8 mouse cellular contexts compared by ENCODE assay signal in genomic region chr12:99011161-99011861, GRCm38 (mm10).
A peak's percentile ranks its signal among the peaks of the same experiment; 100 is the strongest.
DNase-seq lines count a peak whose midpoint lies in the region; ATAC-seq lines count a peak whose summit lies in the region.
"Had no signal": no experiment of that assay in that cellular context is flagged by ENCODE, and none has a peak within 500 bp of the region (broad histone marks: within the 10 kb centered on the region; RNA-seq: fewer than 3 reads in every experiment).

No protein-coding gene starts in this region.

- H3K36me3 ChIP-seq in lung, embryonic 15.5 days = no peaks in the 10 kb centered on the region
- no peaks in the 10 kb centered on the region for H3K36me3 ChIP-seq in embryonic facial prominence, embryonic 11.5 days (replicated peaks; ENCODE audit: control insufficient read depth, insufficient read depth, low read depth, low read length)
- no peaks in the 10 kb centered on the region for H3K36me3 ChIP-seq in limb, embryonic 10.5 days
- H3K36me3 ChIP-seq in stomach, embryonic 16.5 days (ENCODE audit: control insufficient read depth, insufficient read depth, low read length) = no peaks in the 10 kb centered on the region
- no peaks in the 10 kb centered on the region for H3K36me3 ChIP-seq in liver, embryonic 11.5 days (ENCODE audit: control insufficient read depth, insufficient read depth, low read length)
- H3K36me3 ChIP-seq: liver, embryonic 13.5 days had no signal

- H3K4me2 ChIP-seq in lung, embryonic 15.5 days = peak overlapping the region; percentile 45
- peak overlapping the region; percentile 19; the same call in 1 of the 2 replicates for H3K4me2 ChIP-seq in embryonic facial prominence, embryonic 11.5 days (ENCODE audit: low read depth, low read length)
- peak overlapping the region; percentile 23 for H3K4me2 ChIP-seq in stomach, embryonic 16.5 days (ENCODE audit: low read depth, low read length)
- no peak overlapping the region for H3K4me2 ChIP-seq in liver, embryonic 11.5 days
- H3K4me2 ChIP-seq: liver, embryonic 13.5 days had no signal

- no peaks in the 10 kb centered on the region for H3K27me3 ChIP-seq in lung, embryonic 15.5 days
- no peaks in the 10 kb centered on the region for H3K27me3 ChIP-seq in embryonic facial prominence, embryonic 11.5 days (ENCODE audit: control insufficient read depth, insufficient read depth, low read length)
- 0 out of 2 replicates have a peak, but pooled peaks cover 5% of the 10 kb centered on the region for H3K27me3 ChIP-seq in limb, embryonic 10.5 days (ENCODE audit: low read depth, poor library complexity, severe bottlenecking)
- H3K27me3 ChIP-seq in stomach, embryonic 16.5 days (ENCODE audit: control insufficient read depth, insufficient read depth, low read length) = no peaks in the 10 kb centered on the region
- no peaks in the 10 kb centered on the region for H3K27me3 ChIP-seq in liver, embryonic 11.5 days (replicated peaks; ENCODE audit: control insufficient read depth, insufficient read depth, low read length)

- no peak for DNase-seq in lung, postnatal 25 days (ENCODE audit: low spot score)
- peak; percentile 73 for DNase-seq in embryonic facial prominence, embryonic 11.5 days (ENCODE audit: low spot score)
- no peak for DNase-seq in limb, embryonic 10.5 days (ENCODE audit: low spot score)
- no peak for DNase-seq in liver, embryonic 11.5 days (ENCODE audit: low spot score)
- no peak for DNase-seq in spleen, postnatal 36 days (ENCODE audit: low spot score in 2 of 2)
- DNase-seq: liver, embryonic 13.5 days had no signal

- WGBS in lung, embryonic 15.5 days = 8% methylated on average over 22 of the region's 22 CpGs
- WGBS in embryonic facial prominence, embryonic 11.5 days = 6% methylated on average over 22 of the region's 22 CpGs
- WGBS in limb, embryonic 10.5 days = 19% methylated on average over 22 of the region's 22 CpGs
- WGBS in stomach, embryonic 16.5 days = 13% methylated on average over 22 of the region's 22 CpGs
- WGBS in liver, embryonic 11.5 days = 30% methylated on average over 22 of the region's 22 CpGs

- no peak; the same call in 1 of the 2 replicates for ATAC-seq in lung, embryonic 15.5 days (ENCODE audit: borderline replicate concordance, extremely low read depth, low FRiP score, low TSS enrichment)
- peak; percentile 90 for ATAC-seq in embryonic facial prominence, embryonic 11.5 days (replicated peaks; ENCODE audit: insufficient number of reproducible peaks, low FRiP score, low TSS enrichment, low read depth)
- no peak for ATAC-seq in stomach, embryonic 16.5 days (ENCODE audit: insufficient read depth, low FRiP score)
- ATAC-seq in liver, embryonic 11.5 days (replicated peaks; ENCODE audit: low FRiP score) = no peak

- 0 out of 2 replicates have a peak overlapping the region, but pooled peaks have one; percentile 3 for H3K4me3 ChIP-seq in lung, embryonic 15.5 days
- no peak overlapping the region for H3K4me3 ChIP-seq in embryonic facial prominence, embryonic 11.5 days (ENCODE audit: low read depth, low read length)
- peak overlapping the region; percentile 24; the same call in 1 of the 2 replicates for H3K4me3 ChIP-seq in limb, embryonic 10.5 days
- no peak overlapping the region for H3K4me3 ChIP-seq in stomach, embryonic 16.5 days (replicated peaks; ENCODE audit: low read length)
- no peak overlapping the region for H3K4me3 ChIP-seq in liver, embryonic 11.5 days (ENCODE audit: low read depth, low read length)
- H3K4me3 ChIP-seq: liver, embryonic 13.5 days had no signal

- no peak overlapping the region for H3K9ac ChIP-seq in lung, embryonic 15.5 days
- H3K9ac ChIP-seq in embryonic facial prominence, embryonic 11.5 days (replicated peaks; ENCODE audit: low read length) = no peak overlapping the region
- H3K9ac ChIP-seq in stomach, embryonic 16.5 days (ENCODE audit: low read length) = no peak overlapping the region
- no peak overlapping the region for H3K9ac ChIP-seq in liver, embryonic 11.5 days (ENCODE audit: low read depth, low read length)
- H3K9ac ChIP-seq: liver, embryonic 13.5 days had no signal

- H3K9me3 ChIP-seq in lung, embryonic 15.5 days = no peaks in the 10 kb centered on the region
- H3K9me3 ChIP-seq in embryonic facial prominence, embryonic 11.5 days (replicated peaks; ENCODE audit: control insufficient read depth, low read length) = no peaks in the 10 kb centered on the region
- no peaks in the 10 kb centered on the region for H3K9me3 ChIP-seq in limb, embryonic 10.5 days (replicated peaks)
- no peaks in the 10 kb centered on the region for H3K9me3 ChIP-seq in stomach, embryonic 16.5 days (replicated peaks; ENCODE audit: control insufficient read depth, low read length)
- no peaks in the 10 kb centered on the region for H3K9me3 ChIP-seq in liver, embryonic 11.5 days (ENCODE audit: control insufficient read depth, low read length)
- H3K9me3 ChIP-seq: liver, embryonic 13.5 days had no signal

- no peak overlapping the region for H3K27ac ChIP-seq in lung, embryonic 15.5 days
- H3K27ac ChIP-seq in embryonic facial prominence, embryonic 11.5 days (replicated peaks; ENCODE audit: low read depth, low read length) = no peak overlapping the region
- no peak overlapping the region for H3K27ac ChIP-seq in limb, embryonic 10.5 days
- H3K27ac ChIP-seq in stomach, embryonic 16.5 days (ENCODE audit: low read length) = no peak overlapping the region
- no peak overlapping the region for H3K27ac ChIP-seq in liver, embryonic 11.5 days (ENCODE audit: low read depth, low read length)
- H3K27ac ChIP-seq: liver, embryonic 13.5 days had no signal

- 0 out of 2 replicates have a peak, but pooled peaks cover 5% of the 10 kb centered on the region for H3K4me1 ChIP-seq in lung, embryonic 15.5 days
- H3K4me1 ChIP-seq in embryonic facial prominence, embryonic 11.5 days (ENCODE audit: control insufficient read depth, insufficient read depth, low read length) = no peaks in the 10 kb centered on the region
- H3K4me1 ChIP-seq in limb, embryonic 10.5 days = peaks cover 4% of the 10 kb centered on the region; the same call in 1 of the 2 replicates
- no peaks in the 10 kb centered on the region for H3K4me1 ChIP-seq in stomach, embryonic 16.5 days (ENCODE audit: control insufficient read depth, insufficient read depth, low read length)
- H3K4me1 ChIP-seq in liver, embryonic 11.5 days (replicated peaks; ENCODE audit: control insufficient read depth, insufficient read depth, low read length) = no peaks in the 10 kb centered on the region
- H3K4me1 ChIP-seq: liver, embryonic 13.5 days had no signal

Comparison
In these comparisons a context has a peak if more than half of its experiments do, and no peak if none do; other contexts are left out.
1. H3K4me3 ChIP-seq: peak in lung, embryonic 15.5 days (single experiment) and limb, embryonic 10.5 days (single experiment); none in embryonic facial prominence, embryonic 11.5 days (single experiment), stomach, embryonic 16.5 days (single experiment) and liver, embryonic 11.5 days (single experiment).